ENCODE assay signal across 23 mouse cellular contexts in the genomic region with DNA sequence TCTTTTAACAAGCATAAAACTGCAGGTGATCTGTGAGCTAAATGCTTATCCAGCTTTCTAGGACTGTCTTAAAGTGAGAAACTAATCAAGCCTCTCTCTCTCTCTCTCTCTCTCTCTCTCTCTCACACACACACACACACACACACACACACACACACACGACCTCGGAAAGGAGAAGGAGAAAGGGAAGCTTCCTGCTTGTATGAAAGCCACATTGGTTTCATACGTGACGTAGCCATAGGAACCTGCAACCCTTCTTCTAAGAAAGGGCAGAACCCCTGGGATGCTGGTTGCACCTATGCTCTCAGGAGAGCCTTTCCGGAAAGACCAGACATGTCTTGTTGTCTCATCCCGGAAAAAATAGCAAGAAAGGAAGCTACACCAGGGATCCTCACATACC.
DNase-seq lines count a peak whose midpoint lies in the region; ATAC-seq and TF ChIP-seq lines count a peak whose summit lies in the region.
"Had no signal": no experiment of that assay in that cellular context is flagged by ENCODE, and none has a peak within 500 bp of the region (broad histone marks: within the 10 kb centered on the region; RNA-seq: fewer than 3 reads in every experiment).

No protein-coding gene starts in this region.

- peaks cover 10% of the 10 kb centered on the region for H3K4me1 ChIP-seq in hindbrain, embryonic 13.5 days (replicated peaks)
- no peaks in the 10 kb centered on the region for H3K4me1 ChIP-seq in hindbrain, postnatal 0 days (ENCODE audit: insufficient read depth, low read length)
- H3K4me1 ChIP-seq: embryonic facial prominence, embryonic 13.5 days; embryonic facial prominence, embryonic 15.5 days; forebrain, embryonic 10.5 days; forebrain, embryonic 12.5 days had no signal

- peaks cover 9% of the 10 kb centered on the region; the same call in 1 of the 2 replicates for H3K36me3 ChIP-seq in hindbrain, embryonic 13.5 days
- no peaks in the 10 kb centered on the region for H3K36me3 ChIP-seq in hindbrain, postnatal 0 days (ENCODE audit: insufficient read depth, low read length)

- WGBS in hindbrain, embryonic 13.5 days: 82% methylated on average over 6 of the region's 6 CpGs
- WGBS in hindbrain, postnatal 0 days: 90% methylated on average over 6 of the region's 6 CpGs

- no peak overlapping the region for H3K4me3 ChIP-seq in hindbrain, embryonic 13.5 days
- H3K4me3 ChIP-seq in hindbrain, postnatal 0 days (ENCODE audit: low read length): no peak overlapping the region
- H3K4me3 ChIP-seq: embryonic facial prominence, embryonic 13.5 days; embryonic facial prominence, embryonic 15.5 days; erythroblast, embryonic 14.5 days; forebrain, embryonic 10.5 days; forebrain, embryonic 12.5 days had no signal

- ATAC-seq in hindbrain, embryonic 13.5 days (ENCODE audit: low FRiP score): no peak
- no peak for ATAC-seq in hindbrain, postnatal 0 days
- peak; percentile 89 for ATAC-seq in granulocyte monocyte progenitor cell, adult 5-6 weeks (replicated peaks; ENCODE audit: poor library complexity, severe bottlenecking)
- peak; percentile 94 for ATAC-seq in megakaryocyte progenitor cell, adult 5-6 weeks (replicated peaks; ENCODE audit: poor library complexity)
- ATAC-seq: forebrain, embryonic 14.5 days; forebrain, embryonic 16.5 days had no signal

- no peak overlapping the region for H3K9ac ChIP-seq in hindbrain, embryonic 13.5 days
- no peak overlapping the region for H3K9ac ChIP-seq in hindbrain, postnatal 0 days (replicated peaks; ENCODE audit: low read length)
- H3K9ac ChIP-seq: embryonic facial prominence, embryonic 13.5 days; embryonic facial prominence, embryonic 15.5 days; forebrain, embryonic 12.5 days had no signal

- no peaks in the 10 kb centered on the region for H3K27me3 ChIP-seq in hindbrain, embryonic 13.5 days
- H3K27me3 ChIP-seq in hindbrain, postnatal 0 days (ENCODE audit: insufficient read depth, low read length): no peaks in the 10 kb centered on the region
- H3K27me3 ChIP-seq: embryonic facial prominence, embryonic 13.5 days; embryonic facial prominence, embryonic 15.5 days; forebrain, embryonic 12.5 days had no signal

- H3K9me3 ChIP-seq in hindbrain, embryonic 13.5 days: no peaks in the 10 kb centered on the region
- no peaks in the 10 kb centered on the region for H3K9me3 ChIP-seq in hindbrain, postnatal 0 days (ENCODE audit: low read length)
- H3K9me3 ChIP-seq: embryonic facial prominence, embryonic 13.5 days; embryonic facial prominence, embryonic 15.5 days; forebrain, embryonic 12.5 days had no signal

- H3K27ac ChIP-seq in hindbrain, embryonic 13.5 days: peak overlapping the region; percentile 30; the same call in 1 of the 2 replicates
- no peak overlapping the region for H3K27ac ChIP-seq in hindbrain, postnatal 0 days
- H3K27ac ChIP-seq: embryonic facial prominence, embryonic 13.5 days; embryonic facial prominence, embryonic 15.5 days; forebrain, embryonic 10.5 days; forebrain, embryonic 12.5 days had no signal

- TF ChIP-seq CTCF in hindbrain, postnatal 0 days (IDR thresholded peaks at IDR 0.05; ENCODE audit: low read depth): no peak

- no peak overlapping the region for H3K4me2 ChIP-seq in hindbrain, embryonic 13.5 days
- H3K4me2 ChIP-seq in hindbrain, postnatal 0 days (ENCODE audit: low read depth, low read length): no peak overlapping the region
- H3K4me2 ChIP-seq: embryonic facial prominence, embryonic 13.5 days; embryonic facial prominence, embryonic 15.5 days; forebrain, embryonic 12.5 days had no signal

- no peak for DNase-seq in hindbrain, postnatal 0 days (ENCODE audit: low spot score)
- no peak for DNase-seq in kidney, postnatal 25 days
- no peak for DNase-seq in layer of hippocampus, postnatal 25 days (ENCODE audit: extremely low spot score in 1 of 2, low spot score in 1 of 2)
- DNase-seq in layer of hippocampus, adult 9-10 months (ENCODE audit: low spot score): no peak
- DNase-seq: adrenal gland, adult 2 months; adrenal gland, postnatal 10 days; adrenal gland, postnatal 25 days; cerebellum, adult 11 months; cerebellum, adult 18-20 months; cerebellum, adult 8-10 months; cerebellum, adult 9-11 months; cerebellum, postnatal 25 days; embryo, embryonic 11 days had no signal

Comparison
In these comparisons a context has a peak if more than half of its experiments do, and no peak if none do; other contexts are left out.
1. ATAC-seq: peak in granulocyte monocyte progenitor cell, adult 5-6 weeks (single experiment) and megakaryocyte progenitor cell, adult 5-6 weeks (single experiment); none in hindbrain, embryonic 13.5 days (single experiment) and hindbrain, postnatal 0 days (single experiment).